In genomic region chr6:95545714-95546113, GRCm38 (mm10) we compare ENCODE assay signal across 18 mouse cellular contexts.
DNase-seq lines count a peak whose midpoint lies in the region; ATAC-seq and TF ChIP-seq lines count a peak whose summit lies in the region.
"Had no signal": no experiment of that assay in that cellular context is flagged by ENCODE, and none has a peak within 500 bp of the region (broad histone marks: within the 10 kb centered on the region; RNA-seq: fewer than 3 reads in every experiment).

No protein-coding gene starts in this region.

- peaks cover 12% of the 10 kb centered on the region; the same call in 1 of the 2 replicates for H3K4me1 ChIP-seq in forebrain, embryonic 13.5 days
- H3K4me1 ChIP-seq in forebrain, embryonic 10.5 days: peaks cover 2% of the 10 kb centered on the region
- H3K4me1 ChIP-seq in intestine, embryonic 16.5 days (ENCODE audit: control insufficient read depth, insufficient read depth, low read length): no peaks in the 10 kb centered on the region
- no peaks in the 10 kb centered on the region for H3K4me1 ChIP-seq in intestine, postnatal 0 days (replicated peaks; ENCODE audit: control insufficient read depth, insufficient read depth, low read length)
- peaks cover 16% of the 10 kb centered on the region for H3K4me1 ChIP-seq in midbrain, embryonic 13.5 days (replicated peaks)
- peaks cover 3% of the 10 kb centered on the region; the same call in 1 of the 2 replicates for H3K4me1 ChIP-seq in midbrain, embryonic 16.5 days (ENCODE audit: control insufficient read depth, insufficient read depth, low read length)
- H3K4me1 ChIP-seq: limb, embryonic 12.5 days; liver, embryonic 13.5 days had no signal

- no peaks in the 10 kb centered on the region for H3K36me3 ChIP-seq in forebrain, embryonic 13.5 days (ENCODE audit: poor library complexity, severe bottlenecking)
- no peaks in the 10 kb centered on the region for H3K36me3 ChIP-seq in forebrain, embryonic 10.5 days (replicated peaks)
- no peaks in the 10 kb centered on the region for H3K36me3 ChIP-seq in intestine, embryonic 16.5 days (ENCODE audit: control insufficient read depth, insufficient read depth, low read length)
- peaks cover 8% of the 10 kb centered on the region; the same call in 1 of the 2 replicates for H3K36me3 ChIP-seq in intestine, postnatal 0 days (ENCODE audit: control insufficient read depth, insufficient read depth)
- H3K36me3 ChIP-seq in midbrain, embryonic 13.5 days: no peaks in the 10 kb centered on the region
- no peaks in the 10 kb centered on the region for H3K36me3 ChIP-seq in midbrain, embryonic 16.5 days (ENCODE audit: control insufficient read depth, insufficient read depth, low read length)
- H3K36me3 ChIP-seq: limb, embryonic 12.5 days; neural tube, embryonic 13.5 days had no signal

- H3K9ac ChIP-seq in forebrain, embryonic 13.5 days: no peak overlapping the region
- no peak overlapping the region for H3K9ac ChIP-seq in intestine, embryonic 16.5 days (ENCODE audit: low read depth, low read length)
- H3K9ac ChIP-seq in intestine, postnatal 0 days (ENCODE audit: low read depth, low read length): no peak overlapping the region
- H3K9ac ChIP-seq in midbrain, embryonic 13.5 days (replicated peaks): no peak overlapping the region
- no peak overlapping the region for H3K9ac ChIP-seq in midbrain, embryonic 16.5 days (ENCODE audit: low read depth, low read length)
- H3K9ac ChIP-seq: heart, embryonic 12.5 days; limb, embryonic 12.5 days; liver, embryonic 13.5 days; neural tube, embryonic 13.5 days had no signal

- peaks cover 15% of the 10 kb centered on the region for H3K27me3 ChIP-seq in forebrain, embryonic 13.5 days
- H3K27me3 ChIP-seq in forebrain, embryonic 10.5 days (ENCODE audit: poor library complexity, severe bottlenecking): no peaks in the 10 kb centered on the region
- no peaks in the 10 kb centered on the region for H3K27me3 ChIP-seq in intestine, embryonic 16.5 days (replicated peaks; ENCODE audit: control insufficient read depth, insufficient read depth, low read length)
- no peaks in the 10 kb centered on the region for H3K27me3 ChIP-seq in intestine, postnatal 0 days (replicated peaks; ENCODE audit: control insufficient read depth, insufficient read depth, low read length)
- H3K27me3 ChIP-seq in midbrain, embryonic 13.5 days: peaks cover 38% of the 10 kb centered on the region
- no peaks in the 10 kb centered on the region for H3K27me3 ChIP-seq in midbrain, embryonic 16.5 days (ENCODE audit: control insufficient read depth, insufficient read depth, low read depth, low read length)
- H3K27me3 ChIP-seq: heart, embryonic 12.5 days; limb, embryonic 12.5 days; liver, embryonic 13.5 days; Patski had no signal

- no peak for DNase-seq in forebrain, embryonic 10.5 days (ENCODE audit: extremely low spot score, low spot score)
- peak; percentile 27 for DNase-seq in lung, postnatal 14 days
- no peak for DNase-seq in yolk sac, embryonic 10.5 days (ENCODE audit: low spot score)
- DNase-seq: cerebellum, adult 8-10 months; liver, embryonic 13.5 days; thymus, adult 18-20 months; thymus, postnatal 4 days had no signal

- no peaks in the 10 kb centered on the region for H3K9me3 ChIP-seq in forebrain, embryonic 13.5 days (replicated peaks)
- H3K9me3 ChIP-seq in forebrain, embryonic 10.5 days: no peaks in the 10 kb centered on the region
- no peaks in the 10 kb centered on the region for H3K9me3 ChIP-seq in intestine, embryonic 16.5 days (ENCODE audit: control insufficient read depth, low read length)
- no peaks in the 10 kb centered on the region for H3K9me3 ChIP-seq in intestine, postnatal 0 days (ENCODE audit: control insufficient read depth)
- no peaks in the 10 kb centered on the region for H3K9me3 ChIP-seq in midbrain, embryonic 13.5 days
- no peaks in the 10 kb centered on the region for H3K9me3 ChIP-seq in midbrain, embryonic 16.5 days (replicated peaks; ENCODE audit: control insufficient read depth, low read length, poor library complexity, severe bottlenecking)
- H3K9me3 ChIP-seq: heart, embryonic 12.5 days; limb, embryonic 12.5 days; liver, embryonic 13.5 days; neural tube, embryonic 13.5 days had no signal

- H3K27ac ChIP-seq in forebrain, embryonic 13.5 days: no peak overlapping the region
- H3K27ac ChIP-seq in forebrain, embryonic 10.5 days: no peak overlapping the region
- H3K27ac ChIP-seq in intestine, embryonic 16.5 days (ENCODE audit: low read length): no peak overlapping the region
- H3K27ac ChIP-seq in intestine, postnatal 0 days (ENCODE audit: low read depth, low read length): no peak overlapping the region; the same call in 1 of the 2 replicates
- H3K27ac ChIP-seq in midbrain, embryonic 13.5 days: 0 out of 2 replicates have a peak overlapping the region, but pooled peaks have one; percentile 9
- no peak overlapping the region for H3K27ac ChIP-seq in midbrain, embryonic 16.5 days (ENCODE audit: low read length)
- H3K27ac ChIP-seq: limb, embryonic 12.5 days; liver, embryonic 13.5 days; neural tube, embryonic 13.5 days had no signal

- no peak overlapping the region for H3K4me3 ChIP-seq in forebrain, embryonic 13.5 days
- no peak overlapping the region for H3K4me3 ChIP-seq in forebrain, embryonic 10.5 days
- no peak overlapping the region for H3K4me3 ChIP-seq in intestine, embryonic 16.5 days (ENCODE audit: low read length)
- no peak overlapping the region for H3K4me3 ChIP-seq in intestine, postnatal 0 days (ENCODE audit: low read depth, low read length)
- H3K4me3 ChIP-seq in midbrain, embryonic 13.5 days (replicated peaks): no peak overlapping the region
- no peak overlapping the region for H3K4me3 ChIP-seq in midbrain, embryonic 16.5 days (ENCODE audit: low read depth, low read length)
- H3K4me3 ChIP-seq: erythroblast, embryonic 14.5 days; heart, embryonic 12.5 days; limb, embryonic 12.5 days; liver, embryonic 13.5 days; neural tube, embryonic 13.5 days had no signal

- TF ChIP-seq CTCF in intestine, postnatal 0 days (IDR thresholded peaks at IDR 0.05; ENCODE audit: low read depth): no peak

- peak; percentile 16; the same call in 1 of the 2 replicates for ATAC-seq in forebrain, embryonic 13.5 days
- peak; percentile 48; the same call in 1 of the 2 replicates for ATAC-seq in intestine, embryonic 16.5 days
- ATAC-seq in intestine, postnatal 0 days: no peak
- peak; percentile 48 for ATAC-seq in midbrain, embryonic 13.5 days
- ATAC-seq in midbrain, embryonic 16.5 days: no peak
- ATAC-seq: CD4-positive, CD25-positive, alpha-beta regulatory T cell, adult 4 months; Patski had no signal

- no peak overlapping the region for H3K4me2 ChIP-seq in forebrain, embryonic 13.5 days
- no peak overlapping the region for H3K4me2 ChIP-seq in intestine, embryonic 16.5 days (ENCODE audit: low read depth, low read length)
- H3K4me2 ChIP-seq in intestine, postnatal 0 days (replicated peaks; ENCODE audit: low read depth): no peak overlapping the region
- no peak overlapping the region for H3K4me2 ChIP-seq in midbrain, embryonic 13.5 days (replicated peaks)
- H3K4me2 ChIP-seq in midbrain, embryonic 16.5 days (ENCODE audit: low read length): no peak overlapping the region
- H3K4me2 ChIP-seq: heart, embryonic 12.5 days; limb, embryonic 12.5 days; liver, embryonic 13.5 days; neural tube, embryonic 13.5 days had no signal

Comparison
In these comparisons a context has a peak if more than half of its experiments do, and no peak if none do; other contexts are left out.
1. ATAC-seq: peak in forebrain, embryonic 13.5 days (single experiment), intestine, embryonic 16.5 days (single experiment) and midbrain, embryonic 13.5 days (single experiment); none in intestine, postnatal 0 days (single experiment) and midbrain, embryonic 16.5 days (single experiment).